Mouse (Mus musculus): ENCODE measurements at regions not wholly inside any gene's neighbourhood (a gene's known extent, or its start where the extent isn't known, plus 50 kb on each side); places are given as distances from the start of the nearest gene placed in this dataset.

GRCm38 (mm10) chr13:47943645-47944044, 317.4 kb upstream of the Id4 start:
- WGBS, result 85% methylated on average over 5 of the region's 5 CpGs
- H3K4me3 ChIP-seq (replicated peaks), result no peak overlapping the region
- H3K27ac ChIP-seq (replicated peaks), result no peak overlapping the region
- no peak; the same call in 1 of the 2 replicates for ATAC-seq (ENCODE audit: insufficient number of reproducible peaks, low FRiP score, low TSS enrichment, low read depth)
- no peaks in the 10 kb centered on the region for H3K9me3 ChIP-seq (replicated peaks)
- no peak overlapping the region for H3K4me2 ChIP-seq (replicated peaks)
- H3K27me3 ChIP-seq, result no peaks in the 10 kb centered on the region
- peaks cover 7% of the 10 kb centered on the region; the same call in 1 of the 2 replicates for H3K4me1 ChIP-seq
- H3K9ac ChIP-seq, result no peak overlapping the region
- no peaks in the 10 kb centered on the region for H3K36me3 ChIP-seq

- Histone ChIP-seq H3K4me2 (replicated peaks) (no peak overlapping the region), H3K27me3 (no peaks in the 10 kb centered on the region), H3K4me3 (replicated peaks) (no peak overlapping the region), H3K9ac (no peak overlapping the region), H3K9me3 (replicated peaks) (no peaks in the 10 kb centered on the region), H3K27ac (replicated peaks) (no peak overlapping the region), H3K4me1 (peaks cover 4% of the 10 kb centered on the region; the same call in 1 of the 2 replicates), H3K36me3 (no peaks in the 10 kb centered on the region)
- no peak for ATAC-seq (ENCODE audit: insufficient number of reproducible peaks, low FRiP score, low TSS enrichment, low read depth)
- WGBS, result 65% methylated on average over 10 of the region's 10 CpGs
Measured at GRCm38 (mm10) chr13:47948098-47948865, 312.7 kb upstream of the Id4 start.

- no peak for ATAC-seq (ENCODE audit: insufficient number of reproducible peaks, low FRiP score, low TSS enrichment, low read depth)
- no peak overlapping the region for H3K27ac ChIP-seq (replicated peaks)
- peaks cover 4% of the 10 kb centered on the region; the same call in 1 of the 2 replicates for H3K4me1 ChIP-seq
- no peaks in the 10 kb centered on the region for H3K36me3 ChIP-seq
- no peak overlapping the region for H3K9ac ChIP-seq
- no peak overlapping the region for H3K4me3 ChIP-seq (replicated peaks)
- H3K27me3 ChIP-seq, result no peaks in the 10 kb centered on the region
- H3K9me3 ChIP-seq (replicated peaks), result no peaks in the 10 kb centered on the region
- H3K4me2 ChIP-seq (replicated peaks), result no peak overlapping the region
- WGBS, result 49% methylated on average over 2 of the region's 2 CpGs
Measured at GRCm38 (mm10) chr13:47950456-47950855, 310.6 kb upstream of the Id4 start.

- Histone ChIP-seq H3K4me1 (peaks cover 4% of the 10 kb centered on the region; the same call in 1 of the 2 replicates), H3K27ac (replicated peaks) (no peak overlapping the region), H3K27me3 (no peaks in the 10 kb centered on the region), H3K4me2 (replicated peaks) (no peak overlapping the region), H3K9me3 (replicated peaks) (no peaks in the 10 kb centered on the region), H3K4me3 (replicated peaks) (no peak overlapping the region), H3K9ac (no peak overlapping the region), H3K36me3 (no peaks in the 10 kb centered on the region)
- ATAC-seq (ENCODE audit: insufficient number of reproducible peaks, low FRiP score, low TSS enrichment, low read depth), result no peak
- 78% methylated on average over 10 of the region's 10 CpGs for WGBS
Measured at GRCm38 (mm10) chr13:47951043-47951442, 310.0 kb upstream of the Id4 start.

GRCm38 (mm10) chr13:47952946-47953345, 308.1 kb upstream of the Id4 start:
- WGBS, result 55% methylated on average over 3 of the region's 3 CpGs
- Histone ChIP-seq H3K4me1 (peaks cover 4% of the 10 kb centered on the region; the same call in 1 of the 2 replicates), H3K4me3 (replicated peaks) (no peak overlapping the region), H3K9me3 (replicated peaks) (no peaks in the 10 kb centered on the region), H3K27me3 (no peaks in the 10 kb centered on the region), H3K4me2 (replicated peaks) (no peak overlapping the region), H3K27ac (replicated peaks) (no peak overlapping the region), H3K36me3 (no peaks in the 10 kb centered on the region), H3K9ac (no peak overlapping the region)
- ATAC-seq (ENCODE audit: insufficient number of reproducible peaks, low FRiP score, low TSS enrichment, low read depth), result no peak

GRCm38 (mm10) chr13:47953776-47954175, 307.3 kb upstream of the Id4 start:
- H3K4me3 ChIP-seq (replicated peaks), result no peak overlapping the region
- H3K27me3 ChIP-seq, result no peaks in the 10 kb centered on the region
- H3K4me2 ChIP-seq (replicated peaks), result no peak overlapping the region
- no peak overlapping the region for H3K27ac ChIP-seq (replicated peaks)
- no peaks in the 10 kb centered on the region for H3K9me3 ChIP-seq (replicated peaks)
- no peaks in the 10 kb centered on the region for H3K36me3 ChIP-seq
- no peak for ATAC-seq (ENCODE audit: insufficient number of reproducible peaks, low FRiP score, low TSS enrichment, low read depth)
- no peaks in the 10 kb centered on the region for H3K4me1 ChIP-seq
- 53% methylated on average over 7 of the region's 7 CpGs for WGBS
- no peak overlapping the region for H3K9ac ChIP-seq

GRCm38 (mm10) chr13:47955504-47955903, 305.5 kb upstream of the Id4 start:
- Histone ChIP-seq H3K4me1 (no peaks in the 10 kb centered on the region), H3K9me3 (replicated peaks) (no peaks in the 10 kb centered on the region), H3K36me3 (no peaks in the 10 kb centered on the region), H3K27ac (replicated peaks) (no peak overlapping the region), H3K27me3 (no peaks in the 10 kb centered on the region), H3K4me3 (replicated peaks) (no peak overlapping the region), H3K9ac (no peak overlapping the region), H3K4me2 (replicated peaks) (no peak overlapping the region)
- WGBS, result 76% methylated on average over 10 of the region's 10 CpGs
- no peak for ATAC-seq (ENCODE audit: insufficient number of reproducible peaks, low FRiP score, low TSS enrichment, low read depth)

- no peak overlapping the region for H3K9ac ChIP-seq
- H3K4me1 ChIP-seq, result no peaks in the 10 kb centered on the region
- no peaks in the 10 kb centered on the region for H3K27me3 ChIP-seq
- no peak overlapping the region for H3K4me2 ChIP-seq (replicated peaks)
- H3K4me3 ChIP-seq (replicated peaks), result no peak overlapping the region
- H3K36me3 ChIP-seq, result no peaks in the 10 kb centered on the region
- ATAC-seq (ENCODE audit: insufficient number of reproducible peaks, low FRiP score, low TSS enrichment, low read depth), result no peak
- no peaks in the 10 kb centered on the region for H3K9me3 ChIP-seq (replicated peaks)
- no peak overlapping the region for H3K27ac ChIP-seq (replicated peaks)
- WGBS, result 91% methylated on average over 11 of the region's 11 CpGs
Measured at GRCm38 (mm10) chr13:47957662-47958061, 303.4 kb upstream of the Id4 start.

GRCm38 (mm10) chr13:47974216-47974615, 286.8 kb upstream of the Id4 start:
- Histone ChIP-seq H3K36me3 (no peaks in the 10 kb centered on the region), H3K9me3 (replicated peaks) (no peaks in the 10 kb centered on the region), H3K9ac (no peak overlapping the region), H3K27me3 (no peaks in the 10 kb centered on the region), H3K27ac (replicated peaks) (no peak overlapping the region), H3K4me2 (replicated peaks) (no peak overlapping the region), H3K4me3 (replicated peaks) (no peak overlapping the region), H3K4me1 (no peaks in the 10 kb centered on the region)
- no peak for ATAC-seq (ENCODE audit: insufficient number of reproducible peaks, low FRiP score, low TSS enrichment, low read depth)
- 65% methylated on average over 12 of the region's 12 CpGs for WGBS

GRCm38 (mm10) chr13:47974756-47975515, 286.1 kb upstream of the Id4 start:
- no peak for ATAC-seq (ENCODE audit: insufficient number of reproducible peaks, low FRiP score, low TSS enrichment, low read depth)
- 85% methylated on average over 16 of the region's 16 CpGs for whole genome bisulfite sequencing
- no peaks in the 10 kb centered on the region for H3K36me3 ChIP-seq
- H3K9me3 ChIP-seq (replicated peaks), result no peaks in the 10 kb centered on the region
- H3K4me3 ChIP-seq (replicated peaks), result no peak overlapping the region
- H3K27ac ChIP-seq (replicated peaks), result no peak overlapping the region
- H3K27me3 ChIP-seq, result no peaks in the 10 kb centered on the region
- H3K4me2 ChIP-seq (replicated peaks), result no peak overlapping the region
- H3K4me1 ChIP-seq, result no peaks in the 10 kb centered on the region
- no peak overlapping the region for H3K9ac ChIP-seq

GRCm38 (mm10) chr13:47998495-47998894, 262.5 kb upstream of the Id4 start:
- WGBS, result 39% methylated on average over 5 of the region's 5 CpGs
- Histone ChIP-seq H3K4me1 (no peaks in the 10 kb centered on the region), H3K4me2 (replicated peaks) (no peak overlapping the region), H3K9me3 (replicated peaks) (no peaks in the 10 kb centered on the region), H3K27ac (replicated peaks) (no peak overlapping the region), H3K9ac (no peak overlapping the region), H3K36me3 (no peaks in the 10 kb centered on the region), H3K4me3 (replicated peaks) (no peak overlapping the region), H3K27me3 (no peaks in the 10 kb centered on the region)
- no peak for ATAC-seq (ENCODE audit: insufficient number of reproducible peaks, low FRiP score, low TSS enrichment, low read depth)
